Mouse (Mus musculus) B cell, adult 2 months (primary cell): ENCODE results near the gene Olfr1509.
A peak's percentile ranks its signal among the peaks of the same experiment; 100 is the strongest.
"Not testable (repeated sequence)": the region's sequence is repeated elsewhere in the genome, so short reads cannot be mapped to it uniquely, and the experiment has no call there.

Experiments
- DNase-seq, 2 experiments: peaks; one replicate each; pipeline ENCODE4 v3.0.0; 2022

The Olfr1509 gene

DNA sequence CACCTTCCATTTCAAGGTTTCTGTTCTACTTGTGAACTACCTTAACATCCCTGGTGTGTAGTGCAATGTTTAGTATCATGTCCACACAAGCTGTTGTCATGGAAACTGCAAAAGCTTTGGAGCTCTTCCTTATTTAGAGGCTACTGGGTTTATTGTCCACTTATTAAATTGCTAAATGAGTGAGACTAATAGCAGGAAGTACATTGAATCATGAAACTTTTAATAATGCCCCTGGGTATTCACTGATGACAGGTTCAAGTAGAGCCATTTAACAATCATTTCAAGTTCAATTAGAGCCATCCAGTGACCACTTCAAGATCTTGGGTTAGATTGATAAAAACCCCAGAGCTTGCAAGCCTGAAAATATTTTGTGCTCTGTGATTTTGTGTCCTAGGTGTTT, at the start of gene Olfr1509:
Gene Olfr1509 (plus strand): TSS at position 301 of the 400 bp plus-strand sequence.
- no peak for DNase-seq

DNA sequence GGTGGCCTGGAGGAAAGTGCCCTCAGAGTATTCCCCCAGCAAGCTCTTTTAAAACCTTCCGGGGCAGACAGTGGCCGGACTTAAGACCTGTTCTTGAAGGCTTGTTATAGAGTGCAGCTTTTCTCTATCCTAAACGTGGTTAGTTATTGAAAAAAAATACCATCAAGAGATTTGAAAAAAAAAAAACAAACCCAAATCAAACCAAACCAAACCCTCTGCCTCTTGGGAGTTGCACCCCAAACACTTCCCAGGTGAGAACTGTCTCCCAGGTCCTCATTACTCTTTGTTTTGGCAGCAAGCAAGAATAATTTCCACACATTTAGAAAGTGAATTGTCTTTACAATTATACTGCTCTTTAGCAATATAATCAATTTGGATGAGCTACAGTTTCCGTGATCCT, 45.5 kb upstream of the Olfr1509 start, which contains the start of gene Olfr1511:
Gene Olfr1511 (minus strand): TSS at position 101 of the 400 bp plus-strand sequence.
- DNase-seq: no peak

DNA sequence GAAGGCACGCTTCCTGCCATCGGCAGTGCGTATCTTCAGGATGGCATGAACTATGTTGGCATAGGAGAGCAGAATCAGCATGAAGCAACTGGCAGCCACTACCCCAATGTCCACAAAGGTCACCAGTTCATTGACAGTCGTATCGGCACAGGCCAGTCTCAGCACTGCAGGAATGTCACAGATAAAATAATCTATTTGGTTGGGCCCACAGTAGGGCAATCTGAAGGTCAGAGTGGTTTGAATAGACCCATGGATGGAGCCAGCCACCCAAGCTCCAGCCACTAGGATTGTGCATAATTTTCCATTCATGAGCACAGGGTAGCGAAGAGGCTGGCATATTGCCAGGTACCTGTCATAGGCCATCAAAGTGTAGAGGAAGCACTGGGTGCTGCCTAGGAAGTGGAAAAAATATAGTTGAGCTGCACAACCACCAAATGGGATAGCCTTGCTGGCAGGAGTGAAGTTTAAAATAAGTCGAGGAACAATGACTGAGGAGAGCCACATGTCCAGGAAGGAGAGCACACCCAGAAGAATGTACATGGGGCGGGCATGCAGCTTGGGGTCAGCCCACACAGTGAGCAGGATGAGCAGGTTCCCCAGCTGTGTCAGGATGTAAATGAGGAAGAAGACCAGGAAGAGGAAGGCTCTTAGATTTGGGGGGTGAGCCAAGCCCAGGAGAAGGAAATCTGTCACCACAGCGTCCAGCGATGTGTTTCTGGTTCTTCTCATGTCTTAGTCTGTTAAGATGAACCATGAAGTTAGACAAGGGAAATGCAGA, 32.5 kb upstream of the Olfr1509 start:
- DNase-seq: not testable (repeated sequence)

DNA sequence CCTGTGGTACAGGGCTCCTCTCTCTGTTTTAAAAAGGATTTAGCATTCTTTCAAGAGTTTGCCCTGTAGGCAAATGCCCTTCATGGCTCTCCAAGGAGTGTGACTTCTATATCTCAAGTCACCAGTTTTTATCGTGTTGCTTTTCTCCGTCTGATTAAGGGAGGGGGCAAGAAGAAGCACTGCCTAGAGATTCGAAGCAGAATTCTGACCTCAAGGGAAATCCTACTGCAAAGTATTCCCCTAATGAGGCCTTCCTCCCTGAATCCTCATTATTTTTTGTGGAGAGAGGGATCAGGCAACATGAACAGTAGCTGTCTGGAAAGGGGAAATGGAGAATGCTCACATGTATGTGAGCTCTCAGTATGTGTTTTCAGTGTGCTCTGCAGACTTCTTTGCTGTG, 28.5 kb upstream of the Olfr1509 start, which contains the start of gene Olfr1510:
Gene Olfr1510 (minus strand): TSS at position 101 of the 400 bp plus-strand sequence.
- DNase-seq: no peak

DNA sequence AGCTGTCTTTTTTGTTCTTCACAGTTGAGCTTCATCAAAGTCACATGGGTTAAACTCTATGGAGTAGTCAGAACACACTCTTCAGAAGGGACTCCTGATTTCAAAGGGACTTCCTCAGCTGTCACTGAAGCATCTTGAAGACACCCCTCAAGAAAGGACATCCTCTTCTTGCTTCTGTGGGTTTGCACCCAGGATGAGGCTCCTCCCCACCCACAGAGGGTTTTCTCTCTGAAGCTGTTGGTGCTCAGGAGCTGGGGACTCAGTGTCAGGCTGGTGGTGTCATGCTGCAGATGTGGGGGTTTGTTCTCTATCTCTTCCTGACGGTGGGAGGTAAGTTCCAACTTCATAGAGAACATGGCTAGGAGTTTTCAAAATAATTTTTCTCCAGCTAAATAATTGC, 15.1 kb upstream of the Olfr1509 start:
- no peak for DNase-seq

DNA sequence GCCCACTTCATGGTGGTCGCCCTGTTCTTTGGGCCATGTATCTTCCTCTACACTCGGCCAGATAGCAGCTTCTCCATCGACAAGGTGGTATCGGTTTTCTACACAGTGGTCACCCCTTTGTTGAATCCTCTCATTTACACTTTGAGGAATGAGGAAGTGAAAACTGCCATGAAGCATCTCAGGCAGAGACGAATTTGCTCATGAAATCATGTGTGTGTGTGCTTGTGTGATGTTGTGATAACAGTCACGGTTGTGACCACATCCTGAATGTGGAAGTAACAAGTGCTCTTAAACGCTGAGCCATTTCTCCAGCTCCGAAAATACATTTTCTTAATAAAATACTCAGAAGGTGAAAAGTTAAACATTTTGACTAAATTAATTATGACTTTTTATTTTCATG, 8.3 kb downstream of the Olfr1509 start:
- DNase-seq: peak; percentile 47 to 52

DNA sequence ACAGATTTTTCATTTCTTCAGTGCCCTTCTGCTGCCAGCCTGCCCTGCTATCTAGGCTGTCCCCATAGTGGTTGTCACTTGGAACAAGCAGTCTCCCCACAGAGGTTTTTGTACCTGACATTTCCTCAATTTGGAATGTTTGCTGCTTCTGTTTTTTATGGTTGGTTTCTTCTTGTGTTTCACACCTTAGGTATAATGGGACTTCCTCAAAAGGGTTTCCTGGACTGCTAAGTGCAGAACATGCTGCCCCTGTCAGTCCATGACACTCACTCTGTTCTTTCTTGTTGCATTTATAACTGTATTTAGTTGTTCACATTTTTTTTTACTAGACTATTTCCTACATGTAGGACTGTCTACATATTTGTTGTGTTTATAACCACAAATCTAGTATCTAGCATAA, 19.1 kb downstream of the Olfr1509 start:
- peak; percentile 6 to 10 for DNase-seq

DNA sequence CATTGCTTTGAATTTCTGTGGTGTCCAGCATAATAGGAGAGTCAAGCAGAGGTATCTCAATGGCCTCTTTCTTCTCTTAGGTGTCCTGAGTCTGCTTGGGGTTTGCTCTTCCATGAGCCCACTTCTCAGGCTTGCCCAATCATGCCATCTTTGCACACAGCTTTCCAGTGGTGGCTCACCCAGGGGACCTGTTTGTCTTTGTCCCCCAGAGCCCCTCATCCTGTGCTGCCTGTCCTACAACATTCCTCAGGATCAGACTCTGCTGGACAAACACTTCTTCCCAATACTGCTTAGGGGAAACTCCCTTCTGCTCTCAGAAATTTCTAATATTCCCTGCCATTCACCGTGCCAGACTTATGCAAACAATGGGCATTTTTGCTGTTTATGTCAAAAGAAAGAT, 22.9 kb downstream of the Olfr1509 start:
- DNase-seq: no peak

DNA sequence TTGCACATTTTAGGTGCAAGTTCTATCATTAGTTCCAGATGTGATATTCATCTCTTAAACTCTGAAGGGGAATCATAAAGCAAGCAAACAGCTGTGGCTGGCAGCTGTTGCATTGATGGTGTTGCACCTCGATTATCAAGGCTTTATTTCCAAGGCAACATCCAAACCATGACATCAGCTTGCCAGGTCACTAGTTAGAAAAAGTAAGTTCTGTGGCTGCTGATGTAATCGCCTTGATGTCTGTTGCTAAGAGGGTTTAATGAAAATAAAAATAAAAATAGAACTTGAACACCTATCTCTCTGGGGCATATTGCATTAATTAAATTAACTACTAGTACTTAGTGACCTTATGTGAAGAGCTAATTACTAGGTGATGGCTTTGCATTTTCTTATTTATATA, 24.6 kb downstream of the Olfr1509 start, which contains the start of gene Olfr1508:
Gene Olfr1508 (minus strand): TSS at position 101 of the 400 bp plus-strand sequence.
- no peak for DNase-seq

DNA sequence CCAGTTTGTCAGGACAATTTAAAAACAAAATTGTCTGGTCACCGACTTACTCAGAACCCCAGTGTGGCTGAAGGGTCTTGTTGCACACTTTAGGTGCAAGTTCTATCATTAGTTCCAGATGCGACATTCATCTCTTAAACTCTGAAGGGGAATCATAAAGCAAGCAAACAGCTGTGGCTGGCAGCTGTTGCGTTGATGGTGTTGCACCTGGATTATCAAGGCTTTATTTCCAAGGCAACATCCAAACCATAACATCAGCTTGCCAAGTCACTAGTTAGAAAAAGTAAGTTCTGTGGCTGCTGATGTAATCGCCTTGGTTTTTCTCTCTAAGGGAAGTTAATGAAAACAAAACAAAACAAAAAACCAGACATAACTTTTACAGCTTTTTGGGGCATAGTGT, 52.7 kb downstream of the Olfr1509 start, which contains the start of gene Olfr1507:
Gene Olfr1507 (minus strand): TSS at position 234 of the 400 bp plus-strand sequence.
- DNase-seq: no peak
